Mouse (Mus musculus) forebrain, embryonic 16.5 days (tissue): ENCODE results near the gene Fa2h. TPM values are rescaled to one million over a fixed set of nuclear protein-coding genes. Genes with fewer than 3 reads are reported as not detected.

Experiments used
- ATAC-seq: fragments of 200-750 bp; cut with Nextera tagmentation; 2 replicates; pipeline ENCODE4 v1.8.0; 2017; ENCODE audit warnings: mild to moderate bottlenecking, moderate library complexity
- H3K27ac ChIP-seq: fragments of 300-500 bp; sonication (generic); 2 replicates; pipeline ENCODE4 v1.5.1; 2014; ENCODE audit warnings: low read length, control low read depth
- H3K27me3 ChIP-seq: fragments of 300-500 bp; sonication (generic); replicated peaks from 2 replicates; pipeline ENCODE4 v1.6.1; 2014; ENCODE audit warnings: low read length; ENCODE audit not compliant: control insufficient read depth, insufficient read depth
- H3K36me3 ChIP-seq: fragments of 300-500 bp; sonication (generic); 2 replicates; pipeline ENCODE4 v1.6.1; 2014; ENCODE audit not compliant: control insufficient read depth, insufficient read depth
- H3K4me1 ChIP-seq: fragments of 300-500 bp; sonication (generic); replicated peaks from 2 replicates; pipeline ENCODE4 v1.6.1; 2014; ENCODE audit warnings: low read length; ENCODE audit not compliant: control insufficient read depth, insufficient read depth
- H3K4me2 ChIP-seq: fragments of 300-500 bp; sonication (generic); 2 replicates; pipeline ENCODE4 v1.6.1; 2014; ENCODE audit warnings: mild to moderate bottlenecking, low read length, control low read depth
- H3K4me3 ChIP-seq: fragments of 300-500 bp; sonication (generic); replicated peaks from 2 replicates; pipeline ENCODE4 v1.5.1; 2014; ENCODE audit warnings: mild to moderate bottlenecking, low read length, control low read depth
- H3K9ac ChIP-seq: fragments of 300-500 bp; sonication (generic); replicated peaks from 2 replicates; pipeline ENCODE4 v1.6.1; 2014; ENCODE audit warnings: low read depth, low read length, control low read depth
- H3K9me3 ChIP-seq: fragments of 300-500 bp; sonication (generic); 2 replicates; pipeline ENCODE4 v1.6.1; 2016; ENCODE audit warnings: low read length; ENCODE audit not compliant: control insufficient read depth
- WGBS: fragments of 180-500 bp; shearing (Covaris S2); extraction: QIAGEN DNeasy Blood & Tissue Kit; methylation state at CpG from one replicate; pipeline ENCODE4 v1.1.7; 2014; 5-methylcytosine and 5-hydroxymethylcytosine counted together
- polyA plus RNA-seq: library from polyadenylated mRNA; unstranded; fragments of >200 nt; fragmentation: Nextera tagmentation; extraction: Ambion mirVana; gene quantifications from 2 replicates; pipeline ENCODE4 v1.2.1, GENCODE M21; 2015

Gene Fa2h
- polyA plus RNA-seq, 1 experiment from 2014 or later, result not detected

GRCm38 (mm10) chr8:111363489-111363888 lies 30.1 kb downstream of the Fa2h start:
- Histone ChIP-seq H3K4me2 (no peak overlapping the region), H3K27ac (no peak overlapping the region), H3K9ac (no peak overlapping the region), H3K4me3 (no peak overlapping the region), H3K36me3 (no peaks in the 10 kb centered on the region), H3K27me3 (no peaks in the 10 kb centered on the region), H3K4me1 (no peaks in the 10 kb centered on the region), H3K9me3 (no peaks in the 10 kb centered on the region)
- no peak for ATAC-seq
- WGBS, result 74% methylated on average over 8 of the region's 8 CpGs

DNA sequence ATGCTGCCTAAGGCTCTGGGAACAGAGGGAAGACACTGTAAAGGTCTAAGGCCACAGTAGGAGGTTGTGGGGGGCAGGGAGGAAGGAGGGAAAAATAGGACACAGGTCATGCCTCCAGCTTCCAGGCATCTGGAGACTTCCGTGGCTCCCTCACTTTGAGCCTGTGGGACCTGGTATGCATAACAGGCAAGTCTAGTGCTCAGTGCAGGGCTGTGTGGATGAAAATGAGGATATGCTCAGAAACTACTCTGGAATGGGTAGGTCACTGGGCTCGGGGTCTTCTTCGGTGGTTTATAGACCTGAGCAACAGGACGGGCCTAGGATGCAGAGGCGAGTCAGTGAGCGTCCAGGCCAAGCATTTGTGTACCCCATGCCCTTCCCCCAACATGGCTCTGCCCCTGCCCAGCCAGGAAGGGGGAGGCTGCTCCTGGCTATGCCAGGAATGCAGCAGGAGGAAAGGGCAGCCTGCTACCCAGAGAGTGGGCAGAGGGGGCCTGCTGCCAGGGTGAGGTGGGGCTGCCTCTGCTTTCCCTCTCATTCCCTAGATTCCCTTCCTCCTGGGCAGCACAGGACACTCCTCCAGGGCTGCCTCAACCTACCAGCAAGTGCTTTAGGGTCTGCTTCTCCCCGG lies 32.9 kb downstream of the Fa2h start:
- no peak for ATAC-seq
- Histone ChIP-seq H3K9me3 (no peaks in the 10 kb centered on the region), H3K4me3 (no peak overlapping the region), H3K27me3 (no peaks in the 10 kb centered on the region), H3K9ac (no peak overlapping the region), H3K27ac (no peak overlapping the region), H3K4me1 (no peaks in the 10 kb centered on the region), H3K4me2 (no peak overlapping the region), H3K36me3 (no peaks in the 10 kb centered on the region)
- WGBS, result 74% methylated on average over 7 of the region's 7 CpGs

DNA sequence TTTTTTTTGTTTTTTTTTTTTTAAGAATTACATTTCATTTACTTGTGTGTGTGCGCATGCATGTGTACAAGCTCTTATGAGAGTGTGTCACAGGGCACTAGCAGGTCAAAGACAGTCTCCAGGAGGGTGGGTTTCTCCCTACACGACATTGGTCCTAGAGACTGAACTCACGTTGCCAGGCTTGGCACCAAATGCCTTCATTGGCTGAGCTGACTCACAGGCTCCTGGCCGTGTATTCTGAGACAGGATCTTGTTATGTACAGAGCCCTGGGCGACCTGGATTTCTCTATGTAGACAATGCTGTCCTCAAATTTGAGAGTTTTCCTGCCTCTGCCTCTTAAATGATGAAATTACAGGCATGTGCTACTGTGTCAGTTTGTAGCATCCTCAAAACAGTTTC lies 33.7 kb downstream of the Fa2h start:
- Histone ChIP-seq H3K27ac (no peak overlapping the region), H3K27me3 (no peaks in the 10 kb centered on the region), H3K4me3 (no peak overlapping the region), H3K36me3 (no peaks in the 10 kb centered on the region), H3K4me1 (no peaks in the 10 kb centered on the region), H3K4me2 (no peak overlapping the region), H3K9ac (no peak overlapping the region), H3K9me3 (no peaks in the 10 kb centered on the region)
- no peak for ATAC-seq
- WGBS, result 76% methylated on average over 5 of the region's 5 CpGs

DNA sequence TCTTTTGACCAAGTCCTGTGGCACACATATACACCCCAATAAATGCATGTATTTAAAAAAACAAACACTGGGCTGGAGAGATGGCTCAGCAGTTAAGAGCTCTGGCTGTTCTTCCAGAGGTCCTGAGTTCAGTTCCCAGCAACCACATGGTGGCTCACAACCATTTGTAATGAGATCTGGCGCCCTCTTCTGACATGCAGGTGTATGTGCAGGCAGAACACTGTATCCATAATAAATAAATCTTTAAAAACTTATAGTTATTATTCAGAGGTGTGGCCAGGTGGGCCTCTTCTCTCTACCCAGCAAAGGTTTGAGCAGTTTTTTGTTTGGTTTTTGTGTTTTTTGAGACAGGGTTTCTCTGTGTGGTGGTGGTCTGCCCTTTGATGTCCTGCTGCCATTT lies 34.7 kb downstream of the Fa2h start:
- Histone ChIP-seq H3K9ac (no peak overlapping the region), H3K4me3 (no peak overlapping the region), H3K36me3 (no peaks in the 10 kb centered on the region), H3K4me1 (no peaks in the 10 kb centered on the region), H3K27me3 (no peaks in the 10 kb centered on the region), H3K27ac (no peak overlapping the region), H3K4me2 (no peak overlapping the region), H3K9me3 (no peaks in the 10 kb centered on the region)
- 72% methylated on average over 1 of the region's 1 CpGs for WGBS
- no peak for ATAC-seq

- Histone ChIP-seq H3K27me3 (no peaks in the 10 kb centered on the region), H3K4me3 (no peak overlapping the region), H3K9me3 (no peaks in the 10 kb centered on the region), H3K9ac (no peak overlapping the region), H3K36me3 (no peaks in the 10 kb centered on the region), H3K4me2 (no peak overlapping the region), H3K4me1 (no peaks in the 10 kb centered on the region), H3K27ac (no peak overlapping the region)
- no peak for ATAC-seq
- WGBS, result 88% methylated on average over 4 of the region's 4 CpGs
Measured at GRCm38 (mm10) chr8:111357433-111357832, 36.2 kb downstream of the Fa2h start.

DNA sequence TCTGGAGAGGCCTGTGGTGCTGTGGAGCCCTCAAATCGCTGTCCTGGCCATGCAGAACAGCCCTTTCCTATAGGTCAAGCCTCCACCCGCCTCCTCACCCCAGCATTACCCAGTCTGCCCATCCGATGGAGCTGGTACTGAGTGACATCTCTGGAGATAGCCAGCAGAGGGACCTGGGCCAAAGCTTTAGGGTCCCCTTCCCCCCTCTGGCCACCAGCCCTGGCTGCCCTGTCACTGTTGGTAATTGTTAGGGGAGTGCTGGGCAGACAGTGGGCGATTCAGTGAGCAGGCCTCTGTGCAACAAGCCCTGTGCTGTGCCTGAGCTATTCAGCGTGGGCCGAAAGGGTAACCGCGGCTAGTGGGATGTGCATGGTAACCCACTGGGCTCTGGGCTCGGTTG lies 40.1 kb downstream of the Fa2h start:
- Histone ChIP-seq H3K27me3 (no peaks in the 10 kb centered on the region), H3K27ac (no peak overlapping the region), H3K36me3 (no peaks in the 10 kb centered on the region), H3K4me3 (no peak overlapping the region), H3K4me1 (no peaks in the 10 kb centered on the region), H3K9ac (no peak overlapping the region), H3K9me3 (no peaks in the 10 kb centered on the region), H3K4me2 (no peak overlapping the region)
- WGBS, result 83% methylated on average over 9 of the region's 9 CpGs
- ATAC-seq, result no peak

GRCm38 (mm10) chr8:111352289-111352688 lies 41.3 kb downstream of the Fa2h start:
- 88% methylated on average over 5 of the region's 5 CpGs for WGBS
- Histone ChIP-seq H3K27me3 (no peaks in the 10 kb centered on the region), H3K4me2 (no peak overlapping the region), H3K36me3 (no peaks in the 10 kb centered on the region), H3K9ac (no peak overlapping the region), H3K27ac (no peak overlapping the region), H3K4me1 (no peaks in the 10 kb centered on the region), H3K4me3 (no peak overlapping the region), H3K9me3 (no peaks in the 10 kb centered on the region)
- no peak for ATAC-seq

- no peak for ATAC-seq
- no peaks in the 10 kb centered on the region for H3K27me3 ChIP-seq
- H3K36me3 ChIP-seq, result no peaks in the 10 kb centered on the region
- no peaks in the 10 kb centered on the region for H3K9me3 ChIP-seq
- 84% methylated on average over 6 of the region's 6 CpGs for WGBS
- H3K4me3 ChIP-seq, result no peak overlapping the region
- no peak overlapping the region for H3K9ac ChIP-seq
- no peak overlapping the region for H3K27ac ChIP-seq
- no peaks in the 10 kb centered on the region for H3K4me1 ChIP-seq
- no peak overlapping the region for H3K4me2 ChIP-seq
Measured at GRCm38 (mm10) chr8:111350577-111350976, 43.0 kb downstream of the Fa2h start.

- Histone ChIP-seq H3K4me1 (peaks cover under 1% of the 10 kb centered on the region), H3K27me3 (0 out of 2 replicates have a peak, but pooled peaks cover 3% of the 10 kb centered on the region), H3K36me3 (no peaks in the 10 kb centered on the region), H3K27ac (no peak overlapping the region), H3K9me3 (no peaks in the 10 kb centered on the region), H3K4me3 (no peak overlapping the region), H3K9ac (no peak overlapping the region), H3K4me2 (no peak overlapping the region)
- ATAC-seq, result no peak
- 18% methylated on average over 5 of the region's 5 CpGs for WGBS
Measured at GRCm38 (mm10) chr8:111343225-111343624, 50.4 kb downstream of the Fa2h start.

- no peak overlapping the region for H3K4me3 ChIP-seq
- peaks cover 10% of the 10 kb centered on the region for H3K4me1 ChIP-seq
- no peak overlapping the region for H3K4me2 ChIP-seq
- no peak overlapping the region for H3K27ac ChIP-seq
- no peak for ATAC-seq
- H3K27me3 ChIP-seq, result 0 out of 2 replicates have a peak, but pooled peaks cover 3% of the 10 kb centered on the region
- H3K36me3 ChIP-seq, result no peaks in the 10 kb centered on the region
- H3K9ac ChIP-seq, result no peak overlapping the region
- 72% methylated on average over 3 of the region's 3 CpGs for WGBS
- H3K9me3 ChIP-seq, result no peaks in the 10 kb centered on the region
Measured at GRCm38 (mm10) chr8:111340186-111340585, 53.4 kb downstream of the Fa2h start.
